Mouse (Mus musculus) testis, adult 2 months (tissue): ENCODE data around the gene Sez6l. TPM values are rescaled to one million over a fixed set of nuclear protein-coding genes. Genes with fewer than 3 reads are reported as not detected.

Experiments used
- H3K27ac ChIP-seq: fragments of 200-500 bp; 2 replicates; pipeline ENCODE4 v1.5.1; 2012; ENCODE audit warnings: low read depth, low read length; ENCODE audit not compliant: control insufficient read depth, insufficient read depth
- H3K27me3 ChIP-seq: fragments of 200-500 bp; 2 replicates; pipeline ENCODE4 v1.6.1; 2012; ENCODE audit warnings: mild to moderate bottlenecking, low read length, moderate library complexity; ENCODE audit not compliant: control insufficient read depth, insufficient read depth
- H3K36me3 ChIP-seq: fragments of 200-500 bp; 2 replicates; pipeline ENCODE4 v1.6.1; 2012; ENCODE audit warnings: mild to moderate bottlenecking, low read length; ENCODE audit not compliant: control insufficient read depth, insufficient read depth
- H3K4me1 ChIP-seq: fragments of 200-500 bp; 2 replicates; pipeline ENCODE4 v1.6.1; 2012; ENCODE audit warnings: low read length; ENCODE audit not compliant: control insufficient read depth, insufficient read depth
- H3K4me3 ChIP-seq: fragments of 200-500 bp; 2 replicates; pipeline ENCODE4 v1.5.1; 2012; ENCODE audit warnings: low read depth, mild to moderate bottlenecking, low read length, moderate library complexity, mixed read lengths; ENCODE audit not compliant: control insufficient read depth
- CTCF ChIP-seq: fragments of 200-500 bp; IDR thresholded peaks from 2 replicates; pipeline ENCODE4 v1.5.1; 2012; ENCODE audit warnings: low read depth, mild to moderate bottlenecking, inconsistent platforms, low read length, moderate library complexity; ENCODE audit not compliant: control insufficient read depth, insufficient read depth, insufficient replicate concordance
- POLR2A ChIP-seq: fragments of 200-500 bp; IDR thresholded peaks from 2 replicates; pipeline ENCODE4 v1.6.1; 2012; ENCODE audit warnings: low read depth, mild to moderate bottlenecking, inconsistent platforms, low read length, moderate library complexity; ENCODE audit not compliant: control insufficient read depth
- polyA plus RNA-seq: library from polyadenylated mRNA; depleted of rRNA; stranded (reverse); fragments of >200 nt; gene quantifications from 2 replicates; pipeline ENCODE4 v1.2.3, GENCODE M21; 2012

Gene Sez6l
- polyA plus RNA-seq, 1 experiment, result 6.9 TPM

- Histone ChIP-seq H3K27ac (no peak overlapping the region), H3K4me1 (no peaks in the 10 kb centered on the region), H3K27me3 (no peaks in the 10 kb centered on the region; the same call in 1 of the 2 replicates), H3K4me3 (no peak overlapping the region), H3K36me3 (no peaks in the 10 kb centered on the region)
- TF ChIP-seq CTCF (no peak), POLR2A (no peak)
These were observed 11.5 kb downstream of the Sez6l start for GRCm38 (mm10) chr5:112565489-112565888.

GRCm38 (mm10) chr5:112565083-112565482 is 11.9 kb downstream of the Sez6l start:
- Histone ChIP-seq H3K4me3 (no peak overlapping the region), H3K27ac (no peak overlapping the region), H3K4me1 (no peaks in the 10 kb centered on the region), H3K36me3 (no peaks in the 10 kb centered on the region), H3K27me3 (no peaks in the 10 kb centered on the region; the same call in 1 of the 2 replicates)
- TF ChIP-seq POLR2A, result no peak
- TF ChIP-seq CTCF, result no peak

- no peaks in the 10 kb centered on the region for H3K4me1 ChIP-seq
- TF ChIP-seq POLR2A (no peak), CTCF (no peak)
- H3K27ac ChIP-seq, result no peak overlapping the region
- H3K4me3 ChIP-seq, result no peak overlapping the region
- H3K36me3 ChIP-seq, result no peaks in the 10 kb centered on the region
- H3K27me3 ChIP-seq, result no peaks in the 10 kb centered on the region; the same call in 1 of the 2 replicates
These were observed 16.0 kb downstream of the Sez6l start for GRCm38 (mm10) chr5:112560869-112561499.

DNA sequence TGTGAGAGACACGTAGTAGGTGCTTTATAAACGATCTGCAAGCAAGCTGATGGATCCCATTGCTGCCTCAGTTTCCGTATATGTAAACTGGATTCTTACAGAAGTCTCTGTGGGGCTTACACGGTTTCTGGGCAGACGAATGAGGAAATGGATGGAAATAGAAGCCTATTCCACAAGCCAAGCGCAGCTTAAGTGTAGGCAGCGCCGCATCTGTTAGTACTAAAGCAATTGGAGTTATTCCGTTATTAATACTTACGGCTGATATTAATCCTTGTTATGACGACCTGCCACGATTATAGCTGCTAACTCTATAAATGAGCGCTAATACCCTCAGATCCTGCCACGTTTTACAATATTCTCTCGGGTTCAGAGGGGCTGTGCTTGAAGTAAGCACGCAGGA is 16.8 kb downstream of the Sez6l start:
- H3K4me1 ChIP-seq, result no peaks in the 10 kb centered on the region
- H3K27ac ChIP-seq, result no peak overlapping the region
- H3K4me3 ChIP-seq, result no peak overlapping the region
- H3K36me3 ChIP-seq, result no peaks in the 10 kb centered on the region
- no peaks in the 10 kb centered on the region; the same call in 1 of the 2 replicates for H3K27me3 ChIP-seq
- TF ChIP-seq POLR2A (no peak), CTCF (no peak)

DNA sequence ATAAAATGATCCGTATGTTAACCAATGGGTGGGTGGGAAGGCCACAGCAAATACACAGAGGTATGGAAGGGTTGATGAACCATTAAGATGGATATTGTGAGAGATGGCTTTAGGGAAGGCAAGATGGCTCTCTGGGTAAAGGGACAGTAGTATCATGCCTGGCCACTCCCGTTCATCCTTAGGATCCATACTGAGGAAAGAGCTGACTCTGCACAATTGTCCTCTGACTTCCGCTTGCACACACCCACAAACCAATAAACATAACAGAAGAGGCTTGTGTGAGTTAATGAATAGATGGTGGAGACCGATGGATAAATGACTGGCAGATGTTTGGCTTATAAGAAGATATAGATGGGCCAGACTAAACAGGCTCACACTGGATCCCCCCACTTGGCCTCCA is 19.6 kb downstream of the Sez6l start:
- Histone ChIP-seq H3K4me1 (peaks cover 7% of the 10 kb centered on the region), H3K27ac (no peak overlapping the region), H3K36me3 (no peaks in the 10 kb centered on the region), H3K27me3 (no peaks in the 10 kb centered on the region; the same call in 1 of the 2 replicates), H3K4me3 (no peak overlapping the region)
- no peak for TF ChIP-seq POLR2A
- TF ChIP-seq CTCF, result no peak

- H3K4me3 ChIP-seq, result no peak overlapping the region
- peaks cover 12% of the 10 kb centered on the region for H3K4me1 ChIP-seq
- H3K27ac ChIP-seq, result no peak overlapping the region
- H3K36me3 ChIP-seq, result no peaks in the 10 kb centered on the region
- H3K27me3 ChIP-seq, result no peaks in the 10 kb centered on the region; the same call in 1 of the 2 replicates
- no peak for TF ChIP-seq CTCF
These were observed 20.3 kb downstream of the Sez6l start for GRCm38 (mm10) chr5:112556640-112557039.

GRCm38 (mm10) chr5:112554508-112554907 is 22.5 kb downstream of the Sez6l start:
- H3K4me3 ChIP-seq, result no peak overlapping the region
- H3K4me1 ChIP-seq, result peaks cover 17% of the 10 kb centered on the region
- TF ChIP-seq CTCF, result no peak
- TF ChIP-seq POLR2A, result no peak
- H3K27me3 ChIP-seq, result no peaks in the 10 kb centered on the region
- H3K27ac ChIP-seq, result no peak overlapping the region
- no peaks in the 10 kb centered on the region for H3K36me3 ChIP-seq
